Mouse (Mus musculus) neural tube, embryonic 13.5 days (tissue): Measurements from ENCODE around the gene Chst8. TPM values are rescaled to one million over a fixed set of nuclear protein-coding genes. Genes with fewer than 3 reads are reported as not detected.

Experiments
- ATAC-seq: fragments of 200-750 bp; cut with Nextera tagmentation; 2 replicates; pipeline ENCODE4 v1.8.0; 2017; ENCODE audit warnings: low read depth, mild to moderate bottlenecking, moderate TSS enrichment, moderate library complexity
- H3K27ac ChIP-seq: fragments of 300-500 bp; sonication (generic); replicated peaks from 2 replicates; pipeline ENCODE4 v1.5.1; 2015; ENCODE audit warnings: moderate library complexity, mild to moderate bottlenecking, inconsistent platforms
- H3K27me3 ChIP-seq: fragments of 300-500 bp; sonication (generic); 2 replicates; pipeline ENCODE4 v1.6.1; 2015; ENCODE audit warnings: mild to moderate bottlenecking, inconsistent platforms
- H3K36me3 ChIP-seq: fragments of 300-500 bp; sonication (generic); 2 replicates; pipeline ENCODE4 v1.6.1; 2015; ENCODE audit warnings: mild to moderate bottlenecking, inconsistent platforms
- H3K4me1 ChIP-seq: fragments of 300-500 bp; sonication (generic); replicated peaks from 2 replicates; pipeline ENCODE4 v1.6.1; 2015; ENCODE audit warnings: inconsistent platforms
- H3K4me2 ChIP-seq: fragments of 300-500 bp; sonication (generic); 2 replicates; pipeline ENCODE4 v1.6.1; 2015; ENCODE audit warnings: inconsistent platforms, mild to moderate bottlenecking, moderate library complexity
- H3K4me3 ChIP-seq: fragments of 300-500 bp; sonication (generic); 2 replicates; pipeline ENCODE4 v1.5.1; 2015; ENCODE audit warnings: mild to moderate bottlenecking, inconsistent platforms
- H3K9ac ChIP-seq: fragments of 300-500 bp; sonication (generic); 2 replicates; pipeline ENCODE4 v1.6.1; 2015; ENCODE audit warnings: moderate library complexity, mild to moderate bottlenecking, inconsistent platforms
- H3K9me3 ChIP-seq: fragments of 300-500 bp; sonication (generic); 2 replicates; pipeline ENCODE4 v1.6.1; 2016; ENCODE audit warnings: inconsistent platforms
- WGBS: fragments of 180-500 bp; shearing (Covaris S2); methylation state at CpG from one replicate; pipeline ENCODE4 v1.1.7; 2015; 5-methylcytosine and 5-hydroxymethylcytosine counted together
- polyA plus RNA-seq: library from polyadenylated mRNA; unstranded; fragments of >200 nt; fragmentation: Nextera tagmentation; extraction: Ambion mirVana; gene quantifications from 2 replicates; pipeline ENCODE4 v1.2.1, GENCODE M21; 2015

The Chst8 gene
- polyA plus RNA-seq, 1 experiment from 2014 or later, result 42.1 TPM

- Histone ChIP-seq H3K9ac (peak overlapping the region; percentile 35), H3K9me3 (no peaks in the 10 kb centered on the region), H3K27ac (peak overlapping the region; percentile 87), H3K4me2 (peak overlapping the region; percentile 43), H3K27me3 (no peaks in the 10 kb centered on the region), H3K4me1 (peaks cover 52% of the 10 kb centered on the region), H3K4me3 (no peak overlapping the region), H3K36me3 (no peaks in the 10 kb centered on the region)
- 6% methylated on average over 11 of the region's 11 CpGs for WGBS
- ATAC-seq, result peak; percentile 66
These were observed 13.8 kb downstream of the Chst8 start for GRCm38 (mm10) chr7:34798441-34799403.

DNA sequence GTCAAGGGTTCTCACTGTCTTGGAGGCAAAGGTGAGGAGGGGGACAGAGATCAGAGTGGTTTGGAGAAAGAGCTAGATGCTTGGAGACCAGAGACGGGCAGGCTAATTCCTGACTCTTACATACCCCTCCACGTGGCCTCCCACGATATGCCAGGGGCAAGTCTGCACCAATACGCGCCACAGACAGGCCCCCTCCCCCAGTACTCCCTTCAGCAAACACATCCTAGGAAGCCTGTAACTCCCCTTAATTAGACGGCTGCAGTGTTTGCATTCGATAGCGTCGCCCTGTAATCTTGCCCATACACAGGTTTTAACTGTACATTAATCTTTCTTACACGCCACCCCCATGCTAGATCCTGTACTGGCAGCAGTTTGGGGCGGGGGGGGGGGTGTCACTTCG lies 14.5 kb downstream of the Chst8 start:
- WGBS, result 3% methylated on average over 12 of the region's 12 CpGs
- peak; percentile 25; the same call in 1 of the 2 replicates for ATAC-seq
- Histone ChIP-seq H3K36me3 (no peaks in the 10 kb centered on the region), H3K27ac (peak overlapping the region; percentile 87), H3K4me2 (peak overlapping the region; percentile 43), H3K9ac (peak overlapping the region; percentile 35), H3K4me1 (peaks cover 52% of the 10 kb centered on the region), H3K4me3 (no peak overlapping the region), H3K27me3 (no peaks in the 10 kb centered on the region), H3K9me3 (no peaks in the 10 kb centered on the region)

GRCm38 (mm10) chr7:34790459-34790858 lies 22.1 kb downstream of the Chst8 start:
- H3K9me3 ChIP-seq, result no peaks in the 10 kb centered on the region
- no peak overlapping the region for H3K27ac ChIP-seq
- WGBS, result 82% methylated on average over 7 of the region's 7 CpGs
- no peak for ATAC-seq
- H3K4me2 ChIP-seq, result no peak overlapping the region
- H3K27me3 ChIP-seq, result no peaks in the 10 kb centered on the region
- H3K4me1 ChIP-seq, result peaks cover 9% of the 10 kb centered on the region
- no peak overlapping the region for H3K4me3 ChIP-seq
- no peak overlapping the region for H3K9ac ChIP-seq
- H3K36me3 ChIP-seq, result no peaks in the 10 kb centered on the region

DNA sequence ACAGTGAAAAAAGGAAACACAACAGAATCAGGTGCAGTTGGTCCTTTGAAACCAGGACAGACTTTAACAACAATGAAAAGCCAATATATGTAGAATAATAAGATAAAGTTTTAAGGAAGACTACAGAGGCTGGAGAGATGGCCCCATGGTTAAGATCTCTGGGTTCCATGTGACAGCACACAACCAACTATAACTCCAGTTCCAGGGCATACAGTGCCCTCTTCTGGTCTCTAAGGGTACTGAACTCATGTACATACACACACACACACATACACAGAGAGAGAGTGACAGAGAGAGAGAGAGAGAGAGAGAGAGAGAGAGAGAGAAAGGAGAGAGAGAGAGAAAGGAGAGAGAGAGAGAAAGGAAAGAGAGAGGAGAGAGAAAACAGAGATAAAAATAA lies 25.3 kb downstream of the Chst8 start:
- Histone ChIP-seq H3K9ac (no peak overlapping the region), H3K4me2 (no peak overlapping the region), H3K4me3 (no peak overlapping the region), H3K27me3 (no peaks in the 10 kb centered on the region), H3K36me3 (no peaks in the 10 kb centered on the region), H3K9me3 (no peaks in the 10 kb centered on the region), H3K27ac (no peak overlapping the region), H3K4me1 (peaks cover 29% of the 10 kb centered on the region)
- no peak for ATAC-seq

GRCm38 (mm10) chr7:34785052-34785451 lies 27.5 kb downstream of the Chst8 start:
- peak; percentile 36; the same call in 1 of the 2 replicates for ATAC-seq
- Histone ChIP-seq H3K4me3 (no peak overlapping the region), H3K9ac (no peak overlapping the region), H3K36me3 (no peaks in the 10 kb centered on the region), H3K27me3 (no peaks in the 10 kb centered on the region), H3K27ac (peak overlapping the region; percentile 72), H3K9me3 (no peaks in the 10 kb centered on the region), H3K4me1 (peaks cover 29% of the 10 kb centered on the region), H3K4me2 (no peak overlapping the region)
- 27% methylated on average over 6 of the region's 6 CpGs for WGBS

DNA sequence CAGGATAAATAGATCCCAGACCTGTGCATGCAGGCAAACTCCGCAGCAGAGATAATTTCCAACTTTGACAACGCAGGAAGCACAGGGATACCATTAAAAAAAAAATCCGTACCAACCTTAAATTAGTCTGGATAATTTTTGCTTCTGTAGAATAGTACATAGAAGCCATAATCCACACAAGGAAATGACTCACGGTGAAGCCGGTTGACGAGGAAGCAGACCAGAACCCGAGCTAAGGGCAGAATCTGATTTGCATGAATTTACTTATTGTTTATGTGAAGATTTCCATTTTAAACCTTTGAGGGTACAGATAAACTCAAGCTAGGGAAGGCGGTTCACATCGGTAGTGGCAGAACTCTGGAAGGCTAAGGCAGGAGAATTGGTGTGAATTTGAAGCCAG lies 28.0 kb downstream of the Chst8 start:
- ATAC-seq, result no peak
- no peaks in the 10 kb centered on the region for H3K9me3 ChIP-seq
- peak overlapping the region; percentile 72 for H3K27ac ChIP-seq
- no peak overlapping the region for H3K4me3 ChIP-seq
- peaks cover 29% of the 10 kb centered on the region for H3K4me1 ChIP-seq
- peak overlapping the region; percentile 0; the same call in 1 of the 2 replicates for H3K4me2 ChIP-seq
- H3K27me3 ChIP-seq, result no peaks in the 10 kb centered on the region
- H3K9ac ChIP-seq, result no peak overlapping the region
- H3K36me3 ChIP-seq, result no peaks in the 10 kb centered on the region
- 49% methylated on average over 9 of the region's 9 CpGs for WGBS

DNA sequence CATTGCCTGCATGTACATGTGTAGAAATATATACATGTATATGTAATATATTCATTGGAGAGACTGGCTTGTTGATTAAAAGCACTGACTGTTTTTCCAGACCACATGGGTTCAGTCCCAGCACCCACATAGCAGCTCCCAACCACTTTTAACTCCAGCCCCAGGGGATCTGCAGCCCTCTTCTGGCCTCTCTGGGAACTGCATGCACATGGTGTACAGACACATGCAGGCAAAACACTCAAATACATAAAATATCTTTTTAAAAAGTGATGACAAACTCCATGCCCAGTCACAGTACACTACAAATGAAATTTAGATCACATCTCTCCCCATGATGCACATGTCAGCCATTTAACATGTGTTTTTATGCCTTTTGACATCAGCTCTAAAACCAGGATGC lies 30.5 kb downstream of the Chst8 start:
- no peaks in the 10 kb centered on the region for H3K27me3 ChIP-seq
- no peaks in the 10 kb centered on the region for H3K36me3 ChIP-seq
- H3K9me3 ChIP-seq, result no peaks in the 10 kb centered on the region
- no peak for ATAC-seq
- H3K4me2 ChIP-seq, result no peak overlapping the region
- H3K27ac ChIP-seq, result no peak overlapping the region
- H3K9ac ChIP-seq, result no peak overlapping the region
- peaks cover 43% of the 10 kb centered on the region for H3K4me1 ChIP-seq
- no peak overlapping the region for H3K4me3 ChIP-seq

DNA sequence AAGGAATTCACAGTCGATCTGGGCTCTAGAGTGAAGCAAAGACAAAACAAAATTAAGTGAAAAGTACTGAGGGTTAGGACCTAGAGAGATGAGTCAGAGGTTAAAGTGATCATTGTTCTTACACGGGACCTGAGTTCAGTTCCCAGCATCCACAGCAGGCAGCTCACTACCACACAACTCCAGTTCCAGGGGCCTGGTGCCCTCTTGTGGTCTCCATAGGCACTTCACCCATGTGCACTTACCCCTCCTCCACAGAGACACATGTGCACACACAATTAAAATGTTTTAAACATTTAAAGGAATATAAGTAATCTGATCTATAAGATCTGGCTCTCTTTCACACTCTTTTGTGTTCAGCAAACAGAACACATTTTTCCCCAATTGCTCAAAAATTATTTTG lies 31.3 kb downstream of the Chst8 start:
- Histone ChIP-seq H3K9ac (no peak overlapping the region), H3K4me2 (no peak overlapping the region), H3K27me3 (no peaks in the 10 kb centered on the region), H3K9me3 (no peaks in the 10 kb centered on the region), H3K4me1 (peaks cover 43% of the 10 kb centered on the region), H3K4me3 (no peak overlapping the region), H3K36me3 (no peaks in the 10 kb centered on the region), H3K27ac (no peak overlapping the region)
- no peak for ATAC-seq
- 90% methylated on average over 2 of the region's 2 CpGs for WGBS

- peaks cover 47% of the 10 kb centered on the region for H3K4me1 ChIP-seq
- WGBS, result 24% methylated on average over 9 of the region's 9 CpGs
- no peaks in the 10 kb centered on the region for H3K36me3 ChIP-seq
- H3K4me2 ChIP-seq, result no peak overlapping the region
- no peak for ATAC-seq
- no peaks in the 10 kb centered on the region for H3K27me3 ChIP-seq
- no peak overlapping the region; the same call in 1 of the 2 replicates for H3K27ac ChIP-seq
- no peak overlapping the region for H3K4me3 ChIP-seq
- peak overlapping the region; percentile 41; the same call in 1 of the 2 replicates for H3K9ac ChIP-seq
- no peaks in the 10 kb centered on the region for H3K9me3 ChIP-seq
These were observed 34.1 kb downstream of the Chst8 start for GRCm38 (mm10) chr7:34778426-34778825.

GRCm38 (mm10) chr7:34775659-34776058 lies 36.9 kb downstream of the Chst8 start:
- H3K4me3 ChIP-seq, result no peak overlapping the region
- H3K4me2 ChIP-seq, result no peak overlapping the region
- H3K9ac ChIP-seq, result no peak overlapping the region
- no peaks in the 10 kb centered on the region for H3K9me3 ChIP-seq
- 0 out of 2 replicates have a peak, but pooled peaks have one; percentile 12 for ATAC-seq
- no peaks in the 10 kb centered on the region for H3K36me3 ChIP-seq
- peaks cover 52% of the 10 kb centered on the region for H3K4me1 ChIP-seq
- no peak overlapping the region; the same call in 1 of the 2 replicates for H3K27ac ChIP-seq
- 47% methylated on average over 12 of the region's 12 CpGs for WGBS
- no peaks in the 10 kb centered on the region for H3K27me3 ChIP-seq

DNA sequence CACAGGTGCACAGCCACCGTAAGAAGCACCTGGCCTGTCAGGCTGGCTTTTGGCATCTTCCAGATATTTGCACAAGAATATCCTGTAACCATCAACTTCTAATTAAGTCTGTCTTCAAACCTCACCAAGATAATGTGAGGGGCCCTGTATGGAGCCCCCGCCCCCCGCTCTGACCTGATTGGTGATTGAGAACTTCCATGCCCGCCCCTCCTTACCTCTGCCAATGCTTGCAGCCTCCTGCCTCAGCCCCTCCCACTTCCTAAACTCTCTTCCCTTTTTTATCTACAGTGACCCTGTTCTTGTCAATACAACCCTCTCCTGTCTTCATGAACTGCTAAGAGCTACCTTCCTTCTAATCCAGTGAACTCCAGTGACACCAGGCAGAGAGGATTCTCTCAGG lies 37.6 kb downstream of the Chst8 start:
- Histone ChIP-seq H3K27ac (peak overlapping the region; percentile 92), H3K27me3 (no peaks in the 10 kb centered on the region), H3K9me3 (no peaks in the 10 kb centered on the region), H3K9ac (no peak overlapping the region), H3K36me3 (no peaks in the 10 kb centered on the region), H3K4me1 (peaks cover 55% of the 10 kb centered on the region), H3K4me3 (no peak overlapping the region), H3K4me2 (no peak overlapping the region)
- ATAC-seq, result no peak
- WGBS, result 66% methylated on average over 4 of the region's 4 CpGs

DNA sequence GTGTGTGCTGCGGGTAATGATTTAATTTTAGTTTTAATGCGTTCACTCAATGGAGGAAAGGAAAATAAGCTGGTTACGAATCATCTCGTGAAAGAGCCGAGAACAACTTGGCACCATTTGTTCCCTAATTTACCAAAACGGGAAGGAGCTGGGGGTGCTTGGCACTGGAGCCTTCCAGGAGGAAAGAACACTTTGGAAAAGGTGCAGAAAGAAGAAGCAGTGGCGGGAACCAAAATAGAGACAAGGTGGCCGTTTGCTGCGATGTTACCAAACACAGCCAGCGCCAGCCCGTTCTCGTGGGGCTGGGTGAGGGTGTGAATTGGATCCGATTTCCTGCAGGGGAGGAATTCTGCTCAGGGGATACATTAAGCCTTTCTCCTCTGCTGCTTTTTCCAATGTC lies 38.5 kb downstream of the Chst8 start:
- Histone ChIP-seq H3K9me3 (no peaks in the 10 kb centered on the region), H3K27ac (peak overlapping the region; percentile 92), H3K36me3 (no peaks in the 10 kb centered on the region), H3K27me3 (no peaks in the 10 kb centered on the region), H3K9ac (peak overlapping the region; percentile 49), H3K4me3 (no peak overlapping the region), H3K4me1 (peaks cover 60% of the 10 kb centered on the region), H3K4me2 (peak overlapping the region; percentile 43)
- ATAC-seq, result 0 out of 2 replicates have a peak, but pooled peaks have one; percentile 7
- WGBS, result 15% methylated on average over 13 of the region's 13 CpGs
